Mouse (Mus musculus) midbrain, embryonic 16.5 days (tissue): ENCODE measurements at regions not wholly inside any gene's neighbourhood (a gene's known extent, or its start where the extent isn't known, plus 50 kb on each side); places are given as distances from the start of the nearest gene placed in this dataset.

Experiments
- ATAC-seq: fragments of 200-750 bp; cut with Nextera tagmentation; 2 replicates; pipeline ENCODE4 v1.8.0; 2017; ENCODE audit warnings: moderate TSS enrichment
- H3K27ac ChIP-seq: fragments of 300-500 bp; sonication (generic); 2 replicates; pipeline ENCODE4 v1.5.1; 2014; ENCODE audit warnings: mild to moderate bottlenecking, low read length, mixed read lengths
- H3K27me3 ChIP-seq: fragments of 300-500 bp; sonication (generic); 2 replicates; pipeline ENCODE4 v1.6.1; 2014; ENCODE audit warnings: low read depth, low read length, mixed read lengths; ENCODE audit not compliant: control insufficient read depth, insufficient read depth
- H3K36me3 ChIP-seq: fragments of 300-500 bp; sonication (generic); 2 replicates; pipeline ENCODE4 v1.6.1; 2014; ENCODE audit warnings: mild to moderate bottlenecking, low read length, moderate library complexity, mixed read lengths; ENCODE audit not compliant: control insufficient read depth, insufficient read depth
- H3K4me1 ChIP-seq: fragments of 300-500 bp; sonication (generic); 2 replicates; pipeline ENCODE4 v1.6.1; 2014; ENCODE audit warnings: mild to moderate bottlenecking, low read length, mixed read lengths; ENCODE audit not compliant: control insufficient read depth, insufficient read depth
- H3K4me2 ChIP-seq: fragments of 300-500 bp; sonication (generic); 2 replicates; pipeline ENCODE4 v1.6.1; 2014; ENCODE audit warnings: mild to moderate bottlenecking, low read length, mixed read lengths
- H3K4me3 ChIP-seq: fragments of 300-500 bp; sonication (generic); 2 replicates; pipeline ENCODE4 v1.5.1; 2014; ENCODE audit warnings: low read depth, mild to moderate bottlenecking, low read length, moderate library complexity, mixed read lengths
- H3K9ac ChIP-seq: fragments of 300-500 bp; sonication (generic); 2 replicates; pipeline ENCODE4 v1.6.1; 2014; ENCODE audit warnings: low read depth, low read length, mixed read lengths
- H3K9me3 ChIP-seq: fragments of 300-500 bp; sonication (generic); replicated peaks from 2 replicates; pipeline ENCODE4 v1.6.1; 2014; ENCODE audit warnings: mild to moderate bottlenecking, low read length, mixed read lengths; ENCODE audit not compliant: control insufficient read depth, poor library complexity, severe bottlenecking
- WGBS: fragments of 180-500 bp; shearing (Covaris S2); extraction: QIAGEN DNeasy Blood & Tissue Kit; methylation state at CpG from one replicate; pipeline ENCODE4 v1.1.7; 2014; 5-methylcytosine and 5-hydroxymethylcytosine counted together

GRCm38 (mm10) chr6:141118287-141118686, 130.8 kb upstream of the Pde3a start:
- Histone ChIP-seq H3K27ac (no peak overlapping the region), H3K9ac (no peak overlapping the region), H3K4me3 (no peak overlapping the region), H3K36me3 (no peaks in the 10 kb centered on the region), H3K4me1 (no peaks in the 10 kb centered on the region), H3K4me2 (no peak overlapping the region), H3K27me3 (no peaks in the 10 kb centered on the region), H3K9me3 (no peaks in the 10 kb centered on the region)
- ATAC-seq = no peak
- WGBS = 90% methylated on average over 5 of the region's 5 CpGs

DNA sequence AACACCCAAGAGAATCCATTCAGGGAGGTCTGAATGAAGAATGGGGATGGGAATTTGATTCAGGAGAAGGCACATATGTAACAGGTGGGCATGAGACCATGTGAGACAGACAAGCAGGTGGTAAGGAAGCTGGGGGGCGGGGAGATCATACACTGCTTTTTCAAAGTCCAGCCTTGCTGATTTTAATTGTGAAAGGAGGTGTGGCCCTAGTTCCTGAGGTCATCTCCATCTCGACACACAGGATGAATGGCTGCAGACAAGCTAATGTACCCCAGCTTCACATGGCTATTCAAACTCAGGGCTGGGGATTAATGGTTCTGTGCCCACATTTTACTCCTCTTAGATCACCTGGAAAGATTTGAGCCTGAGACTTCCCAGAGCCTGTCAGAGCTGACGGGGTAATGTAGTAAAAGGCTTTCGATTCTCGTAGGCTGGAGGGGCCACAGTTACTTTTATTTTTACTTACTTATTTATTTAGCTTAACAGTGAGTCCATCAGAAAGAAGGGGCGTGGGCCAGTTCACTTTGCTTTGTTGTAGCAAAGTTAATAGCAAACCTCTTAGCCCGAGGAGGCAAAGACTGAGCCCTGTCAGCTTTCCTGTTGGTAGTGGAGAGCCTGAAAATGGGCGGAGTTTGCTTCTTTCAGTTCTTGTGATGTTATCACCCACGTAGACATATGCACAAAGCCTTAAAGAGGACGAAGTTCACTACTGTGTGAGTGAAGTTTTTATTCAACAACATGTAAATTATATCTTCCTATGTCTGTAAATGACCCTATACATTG, 122.3 kb upstream of the Pde3a start:
- no peaks in the 10 kb centered on the region; the same call in 1 of the 2 replicates for H3K27me3 ChIP-seq
- no peak for ATAC-seq
- H3K4me2 ChIP-seq = no peak overlapping the region
- 64% methylated on average over 10 of the region's 10 CpGs for WGBS
- H3K9me3 ChIP-seq = no peaks in the 10 kb centered on the region
- no peaks in the 10 kb centered on the region for H3K4me1 ChIP-seq
- no peaks in the 10 kb centered on the region for H3K36me3 ChIP-seq
- H3K9ac ChIP-seq = no peak overlapping the region
- no peak overlapping the region for H3K4me3 ChIP-seq
- no peak overlapping the region for H3K27ac ChIP-seq

GRCm38 (mm10) chr6:141129596-141129995, 119.5 kb upstream of the Pde3a start:
- H3K4me2 ChIP-seq = no peak overlapping the region
- WGBS = 90% methylated on average over 1 of the region's 1 CpGs
- H3K4me3 ChIP-seq = no peak overlapping the region
- H3K36me3 ChIP-seq = no peaks in the 10 kb centered on the region
- H3K27ac ChIP-seq = no peak overlapping the region
- no peaks in the 10 kb centered on the region for H3K9me3 ChIP-seq
- no peak overlapping the region for H3K9ac ChIP-seq
- no peak for ATAC-seq
- no peaks in the 10 kb centered on the region for H3K4me1 ChIP-seq
- no peaks in the 10 kb centered on the region; the same call in 1 of the 2 replicates for H3K27me3 ChIP-seq

DNA sequence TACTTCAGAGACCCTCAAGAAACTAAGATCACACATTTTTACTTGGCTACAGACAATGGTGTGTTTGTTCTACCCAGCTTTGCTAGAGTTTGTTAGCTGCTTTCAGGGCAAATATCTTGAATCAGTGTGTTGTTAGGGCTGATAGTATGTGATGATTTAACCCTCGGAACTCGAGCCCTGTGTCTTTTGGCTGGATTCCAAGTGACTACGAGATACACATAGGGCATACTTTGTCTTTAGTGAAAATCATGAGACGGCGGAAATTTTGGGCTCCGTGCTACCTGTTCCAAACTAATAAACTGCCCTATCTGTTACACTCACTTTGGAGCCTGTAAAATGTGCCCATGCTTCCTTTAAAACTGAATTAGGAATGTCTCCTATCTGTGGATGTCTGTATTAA, 114.9 kb upstream of the Pde3a start:
- Histone ChIP-seq H3K4me1 (no peaks in the 10 kb centered on the region), H3K36me3 (no peaks in the 10 kb centered on the region), H3K27me3 (no peaks in the 10 kb centered on the region; the same call in 1 of the 2 replicates), H3K27ac (no peak overlapping the region), H3K9me3 (no peaks in the 10 kb centered on the region), H3K4me2 (no peak overlapping the region), H3K4me3 (no peak overlapping the region), H3K9ac (no peak overlapping the region)
- ATAC-seq = no peak
- WGBS = 66% methylated on average over 6 of the region's 6 CpGs

DNA sequence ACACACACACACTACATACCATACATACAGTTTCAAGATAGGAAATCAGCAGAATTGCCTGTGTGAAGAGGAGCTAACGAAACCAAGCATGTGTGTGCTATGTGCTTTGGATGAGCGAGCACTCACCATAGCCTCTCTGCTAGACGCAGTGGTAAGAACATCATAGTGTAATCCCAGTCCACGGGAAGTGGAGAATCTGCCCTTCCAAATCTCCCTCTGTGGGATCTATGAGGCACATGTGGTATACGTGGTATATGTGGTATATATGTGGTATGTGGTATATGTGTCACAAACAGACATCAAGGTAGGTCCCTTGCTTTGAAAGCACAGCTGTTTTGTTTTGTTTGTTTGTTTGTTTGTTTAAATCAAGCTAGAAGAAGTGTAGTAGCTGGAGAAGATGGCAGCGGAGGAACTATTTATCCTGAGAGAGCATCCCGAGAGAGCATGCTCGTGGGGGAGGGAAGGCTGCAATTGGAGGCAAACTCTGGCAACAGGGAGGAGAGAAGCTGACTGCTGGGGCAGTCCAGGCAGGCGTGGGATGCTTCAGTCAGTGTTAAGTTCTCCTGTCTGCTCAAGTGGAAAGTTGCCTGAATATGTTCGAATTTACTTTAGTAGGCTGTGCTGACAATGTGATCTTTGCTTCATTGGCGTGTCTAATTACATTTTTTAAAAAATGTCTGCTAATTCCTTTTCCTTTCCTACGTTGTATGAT, 112.2 kb upstream of the Pde3a start:
- Histone ChIP-seq H3K4me2 (no peak overlapping the region), H3K27ac (no peak overlapping the region), H3K4me1 (no peaks in the 10 kb centered on the region), H3K9ac (no peak overlapping the region), H3K9me3 (no peaks in the 10 kb centered on the region), H3K36me3 (no peaks in the 10 kb centered on the region), H3K4me3 (no peak overlapping the region), H3K27me3 (no peaks in the 10 kb centered on the region)
- no peak for ATAC-seq
- WGBS = 67% methylated on average over 12 of the region's 12 CpGs

DNA sequence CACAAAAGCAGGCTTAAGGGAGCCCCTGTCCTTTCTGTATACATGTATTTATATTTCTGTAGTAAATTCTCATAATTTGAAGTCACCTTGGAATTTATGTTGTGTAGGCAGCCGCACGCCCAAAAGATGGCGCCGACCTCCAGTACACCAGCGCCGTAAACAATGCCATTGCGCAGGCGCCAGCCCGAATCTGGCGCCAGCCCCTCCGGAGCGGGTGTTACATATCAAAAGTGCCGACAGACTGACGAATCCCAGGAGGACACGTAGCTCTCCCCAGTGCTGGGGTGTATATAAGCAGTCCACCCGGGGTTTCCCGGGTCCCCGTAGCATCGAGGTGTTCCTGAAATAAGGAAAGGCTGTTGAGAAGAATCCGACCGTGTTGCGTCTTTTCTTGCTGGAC, 108.1 kb upstream of the Pde3a start:
- Histone ChIP-seq H3K4me1 (no peaks in the 10 kb centered on the region), H3K4me3 (no peak overlapping the region), H3K9me3 (no peaks in the 10 kb centered on the region), H3K36me3 (no peaks in the 10 kb centered on the region), H3K4me2 (no peak overlapping the region), H3K27me3 (no peaks in the 10 kb centered on the region), H3K27ac (no peak overlapping the region), H3K9ac (no peak overlapping the region)
- WGBS = 95% methylated on average over 22 of the region's 22 CpGs
- no peak for ATAC-seq

GRCm38 (mm10) chr6:141148417-141149169, 100.5 kb upstream of the Pde3a start:
- H3K9ac ChIP-seq = no peak overlapping the region
- H3K4me1 ChIP-seq = no peaks in the 10 kb centered on the region
- WGBS = 39% methylated on average over 5 of the region's 5 CpGs
- no peak overlapping the region for H3K4me3 ChIP-seq
- ATAC-seq = peak; percentile 62
- no peaks in the 10 kb centered on the region for H3K27me3 ChIP-seq
- H3K27ac ChIP-seq = no peak overlapping the region
- H3K4me2 ChIP-seq = no peak overlapping the region
- H3K36me3 ChIP-seq = no peaks in the 10 kb centered on the region
- no peaks in the 10 kb centered on the region for H3K9me3 ChIP-seq

- no peaks in the 10 kb centered on the region for H3K27me3 ChIP-seq
- H3K9ac ChIP-seq = no peak overlapping the region
- 91% methylated on average over 12 of the region's 12 CpGs for WGBS
- H3K27ac ChIP-seq = no peak overlapping the region
- H3K4me2 ChIP-seq = no peak overlapping the region
- no peak for ATAC-seq
- H3K9me3 ChIP-seq = no peaks in the 10 kb centered on the region
- H3K4me1 ChIP-seq = no peaks in the 10 kb centered on the region
- H3K4me3 ChIP-seq = no peak overlapping the region
- H3K36me3 ChIP-seq = no peaks in the 10 kb centered on the region
Measured at GRCm38 (mm10) chr6:141149170-141149917, 99.7 kb upstream of the Pde3a start.
